Mouse (Mus musculus): ENCODE results near the gene Hdac2. TPM values are rescaled to one million over a fixed set of nuclear protein-coding genes. Genes with fewer than 3 reads are reported as not detected.

Gene Hdac2
- polyA plus RNA-seq, 1 experiment from 2014 or later: 171 TPM

- Histone ChIP-seq H3K9me3 (replicated peaks; ENCODE audit: control insufficient read depth, low read length) (no peaks in the 10 kb centered on the region), H3K36me3 (ENCODE audit: control insufficient read depth, insufficient read depth, low read length) (no peaks in the 10 kb centered on the region), H3K4me1 (ENCODE audit: control insufficient read depth, insufficient read depth, low read length) (no peaks in the 10 kb centered on the region), H3K27me3 (ENCODE audit: control insufficient read depth, insufficient read depth, low read length) (no peaks in the 10 kb centered on the region), H3K27ac (ENCODE audit: low read depth, low read length) (no peak overlapping the region), H3K4me2 (no peak overlapping the region), H3K9ac (ENCODE audit: low read depth, low read length) (no peak overlapping the region), H3K4me3 (ENCODE audit: low read depth, low read length) (no peak overlapping the region)
- ATAC-seq (replicated peaks; ENCODE audit: insufficient number of reproducible peaks, low FRiP score, low TSS enrichment): no peak
- WGBS (ENCODE audit: insufficient replicate concordance): 59% methylated on average over 2 of the region's 2 CpGs
Measured at GRCm38 (mm10) chr10:37028651-37029050, 54.3 kb downstream of the Hdac2 start.

- Histone ChIP-seq H3K4me2 (no peak overlapping the region), H3K36me3 (ENCODE audit: control insufficient read depth, insufficient read depth, low read length) (no peaks in the 10 kb centered on the region), H3K27me3 (ENCODE audit: control insufficient read depth, insufficient read depth, low read length) (no peaks in the 10 kb centered on the region), H3K4me1 (ENCODE audit: control insufficient read depth, insufficient read depth, low read length) (no peaks in the 10 kb centered on the region), H3K9ac (ENCODE audit: low read depth, low read length) (no peak overlapping the region), H3K27ac (ENCODE audit: low read depth, low read length) (no peak overlapping the region), H3K4me3 (ENCODE audit: low read depth, low read length) (no peak overlapping the region), H3K9me3 (replicated peaks; ENCODE audit: control insufficient read depth, low read length) (no peaks in the 10 kb centered on the region)
- no peak for ATAC-seq (replicated peaks; ENCODE audit: insufficient number of reproducible peaks, low FRiP score, low TSS enrichment)
- 76% methylated on average over 7 of the region's 7 CpGs for WGBS (ENCODE audit: insufficient replicate concordance)
Measured at GRCm38 (mm10) chr10:37035090-37035497, 60.8 kb downstream of the Hdac2 start.

GRCm38 (mm10) chr10:37047661-37048098 lies 73.3 kb downstream of the Hdac2 start:
- Histone ChIP-seq H3K27ac (ENCODE audit: low read depth, low read length) (no peak overlapping the region), H3K4me3 (ENCODE audit: low read depth, low read length) (no peak overlapping the region)
- 78% methylated on average over 8 of the region's 8 CpGs for WGBS (ENCODE audit: insufficient replicate concordance)

More at GRCm38 (mm10) chr10:37047661-37048098, 73.3 kb downstream of the Hdac2 start:
- no peaks in the 10 kb centered on the region for H3K4me1 ChIP-seq (ENCODE audit: control insufficient read depth, insufficient read depth, low read length)
- no peaks in the 10 kb centered on the region for H3K9me3 ChIP-seq (replicated peaks; ENCODE audit: control insufficient read depth, low read length)
- H3K36me3 ChIP-seq (ENCODE audit: control insufficient read depth, insufficient read depth, low read length): no peaks in the 10 kb centered on the region
- H3K4me2 ChIP-seq: no peak overlapping the region
- H3K9ac ChIP-seq (ENCODE audit: low read depth, low read length): no peak overlapping the region
- no peaks in the 10 kb centered on the region for H3K27me3 ChIP-seq (ENCODE audit: control insufficient read depth, insufficient read depth, low read length)
- no peak for ATAC-seq (replicated peaks; ENCODE audit: insufficient number of reproducible peaks, low FRiP score, low TSS enrichment)

Other genes with a start within 250 kb of the Hdac2 start
- 88.3 and 99.9 TPM in 2 replicates for gene Marcks, start 164.4 kb downstream of the Hdac2 start, polyA plus RNA-seq (2014; fragmentation: Nextera tagmentation; extraction: Ambion mirVana)

Data from heart, embryonic 11.5 days (tissue).